Mouse (Mus musculus): Measurements from ENCODE around the gene Wipi1. TPM values are rescaled to one million over a fixed set of nuclear protein-coding genes. Genes with fewer than 3 reads are reported as not detected.

Gene Wipi1
- polyA plus RNA-seq, 1 experiment: 7.0 TPM

DNA sequence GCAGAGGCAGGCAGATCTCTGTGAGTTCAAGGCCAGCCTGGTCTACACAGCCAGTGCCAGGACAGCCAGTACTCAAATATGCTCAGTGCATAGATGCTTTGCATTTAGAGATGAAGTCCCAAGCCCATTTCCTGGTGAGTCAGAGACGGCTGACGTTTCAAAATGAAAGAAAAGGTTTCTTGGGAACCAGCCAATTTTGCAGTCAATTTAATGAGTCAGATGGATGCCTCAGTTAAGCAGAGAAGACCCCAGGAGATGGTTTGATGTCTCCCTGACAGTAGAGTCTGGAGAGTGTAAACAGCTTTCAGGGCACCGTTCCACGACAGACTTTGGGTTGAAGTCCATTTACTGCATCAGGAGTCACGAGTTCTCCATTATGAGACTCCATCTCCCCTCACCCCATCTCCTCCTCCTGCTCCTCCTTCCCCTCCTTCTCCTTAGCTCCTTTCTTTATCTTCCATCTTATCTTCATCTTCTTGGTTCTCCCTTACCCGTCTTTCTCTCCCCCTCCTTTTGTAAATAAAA is 24.2 kb upstream of the Wipi1 start:
- no peak for TF ChIP-seq CTCF (IDR thresholded peaks at IDR 0.05; ENCODE audit: borderline replicate concordance, control insufficient read depth, extremely low read depth, insufficient read depth, low read length, poor library complexity)
- TF ChIP-seq POLR2A (IDR thresholded peaks at IDR 0.05; ENCODE audit: control insufficient read depth, extremely low read depth, insufficient read depth, low read length, poor library complexity): no peak
- no peaks in the 10 kb centered on the region for H3K4me1 ChIP-seq (replicated peaks; ENCODE audit: control insufficient read depth, insufficient read depth, low read length)
- no peaks in the 10 kb centered on the region for H3K36me3 ChIP-seq (ENCODE audit: control insufficient read depth, insufficient read depth, low read length)
- no peaks in the 10 kb centered on the region for H3K27me3 ChIP-seq (ENCODE audit: control insufficient read depth, insufficient read depth, low read length)
- H3K4me3 ChIP-seq (ENCODE audit: control insufficient read depth, insufficient read depth, low read length): no peak overlapping the region
- H3K27ac ChIP-seq (ENCODE audit: control insufficient read depth, insufficient read depth, low read length): no peak overlapping the region
- DNase-seq: no peak
- 72% methylated on average over 6 of the region's 6 CpGs for WGBS

DNA sequence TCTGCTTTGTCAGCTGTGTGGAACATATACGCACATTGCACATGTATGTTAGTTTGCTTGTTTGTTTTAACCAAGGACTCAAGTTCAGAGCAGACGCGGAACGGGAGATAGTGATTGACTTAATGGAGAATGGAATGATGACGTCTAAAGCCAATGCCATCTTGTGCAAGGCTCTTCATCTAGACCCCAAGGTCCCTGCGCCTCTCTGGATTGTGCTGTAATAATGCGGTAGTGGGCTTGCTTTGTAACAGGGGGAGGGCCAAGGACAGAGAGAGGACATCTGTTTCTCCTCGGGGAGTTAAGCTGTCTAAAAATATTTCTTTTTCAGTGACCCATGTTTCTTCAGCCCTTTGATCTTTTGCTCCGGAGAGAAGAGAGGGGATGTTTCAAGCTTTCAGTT is 23.2 kb upstream of the Wipi1 start:
- Histone ChIP-seq H3K4me3 (ENCODE audit: control insufficient read depth, insufficient read depth, low read length) (no peak overlapping the region), H3K27me3 (ENCODE audit: control insufficient read depth, insufficient read depth, low read length) (no peaks in the 10 kb centered on the region), H3K36me3 (ENCODE audit: control insufficient read depth, insufficient read depth, low read length) (no peaks in the 10 kb centered on the region), H3K4me1 (replicated peaks; ENCODE audit: control insufficient read depth, insufficient read depth, low read length) (no peaks in the 10 kb centered on the region), H3K27ac (ENCODE audit: control insufficient read depth, insufficient read depth, low read length) (no peak overlapping the region)
- TF ChIP-seq POLR2A (IDR thresholded peaks at IDR 0.05; ENCODE audit: control insufficient read depth, extremely low read depth, insufficient read depth, low read length, poor library complexity): no peak
- no peak for TF ChIP-seq CTCF (IDR thresholded peaks at IDR 0.05; ENCODE audit: borderline replicate concordance, control insufficient read depth, extremely low read depth, insufficient read depth, low read length, poor library complexity)
- WGBS: 90% methylated on average over 9 of the region's 9 CpGs
- no peak for DNase-seq

DNA sequence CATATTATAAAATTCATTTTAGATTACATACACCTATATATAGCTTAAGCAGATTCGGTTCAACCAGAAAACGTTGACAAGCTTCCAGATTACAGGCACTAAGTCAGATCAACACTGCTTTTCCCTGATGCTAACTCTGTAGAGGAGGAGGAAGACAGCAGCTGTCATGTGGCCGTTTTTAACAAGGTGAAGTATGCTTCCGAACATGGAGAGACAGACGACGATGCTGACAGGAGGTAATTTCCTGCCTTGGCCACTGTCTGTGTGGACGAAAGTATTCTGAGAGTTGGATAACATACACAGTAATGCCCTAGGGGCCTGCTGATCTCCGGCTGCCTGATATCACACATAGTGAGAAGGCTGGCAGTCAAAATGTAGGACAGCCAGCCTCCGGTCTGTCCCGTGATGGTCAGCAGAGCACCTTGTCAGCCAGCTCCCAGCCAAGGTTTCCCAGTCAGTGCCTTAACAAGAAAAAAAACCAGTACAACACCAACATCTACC is 17.3 kb upstream of the Wipi1 start:
- no peak overlapping the region for H3K4me3 ChIP-seq (ENCODE audit: control insufficient read depth, insufficient read depth, low read length)
- no peak for DNase-seq
- H3K4me1 ChIP-seq (replicated peaks; ENCODE audit: control insufficient read depth, insufficient read depth, low read length): no peaks in the 10 kb centered on the region
- no peak for TF ChIP-seq POLR2A (IDR thresholded peaks at IDR 0.05; ENCODE audit: control insufficient read depth, extremely low read depth, insufficient read depth, low read length, poor library complexity)
- no peak for TF ChIP-seq CTCF (IDR thresholded peaks at IDR 0.05; ENCODE audit: borderline replicate concordance, control insufficient read depth, extremely low read depth, insufficient read depth, low read length, poor library complexity)
- no peaks in the 10 kb centered on the region for H3K27me3 ChIP-seq (ENCODE audit: control insufficient read depth, insufficient read depth, low read length)
- H3K27ac ChIP-seq (ENCODE audit: control insufficient read depth, insufficient read depth, low read length): no peak overlapping the region
- WGBS: 92% methylated on average over 10 of the region's 10 CpGs
- no peaks in the 10 kb centered on the region for H3K36me3 ChIP-seq (ENCODE audit: control insufficient read depth, insufficient read depth, low read length)

DNA sequence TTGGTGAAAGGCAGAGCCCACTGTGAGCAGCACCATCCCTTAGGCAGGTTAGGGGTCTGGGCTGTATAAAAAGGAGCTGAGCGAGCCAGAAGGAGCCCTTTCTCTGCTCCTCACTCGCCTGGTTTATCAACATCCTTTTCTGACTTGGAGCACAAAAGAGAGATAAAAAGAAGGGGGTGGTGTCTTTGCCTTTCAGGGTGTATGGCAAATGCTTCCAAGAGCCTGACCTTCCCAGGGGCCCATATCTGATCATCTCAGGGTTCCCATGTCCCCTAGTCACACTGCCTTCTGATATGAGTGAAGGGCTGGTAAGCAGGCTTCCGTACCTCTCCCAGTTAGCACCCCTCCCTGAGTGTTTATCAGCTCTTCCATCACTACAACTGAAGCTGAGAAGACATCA is 16.3 kb upstream of the Wipi1 start:
- Histone ChIP-seq H3K27ac (ENCODE audit: control insufficient read depth, insufficient read depth, low read length) (no peak overlapping the region), H3K36me3 (ENCODE audit: control insufficient read depth, insufficient read depth, low read length) (no peaks in the 10 kb centered on the region), H3K27me3 (ENCODE audit: control insufficient read depth, insufficient read depth, low read length) (no peaks in the 10 kb centered on the region), H3K4me3 (ENCODE audit: control insufficient read depth, insufficient read depth, low read length) (no peak overlapping the region), H3K4me1 (replicated peaks; ENCODE audit: control insufficient read depth, insufficient read depth, low read length) (no peaks in the 10 kb centered on the region)
- 96% methylated on average over 3 of the region's 3 CpGs for WGBS
- no peak for DNase-seq
- no peak for TF ChIP-seq POLR2A (IDR thresholded peaks at IDR 0.05; ENCODE audit: control insufficient read depth, extremely low read depth, insufficient read depth, low read length, poor library complexity)
- no peak for TF ChIP-seq CTCF (IDR thresholded peaks at IDR 0.05; ENCODE audit: borderline replicate concordance, control insufficient read depth, extremely low read depth, insufficient read depth, low read length, poor library complexity)

DNA sequence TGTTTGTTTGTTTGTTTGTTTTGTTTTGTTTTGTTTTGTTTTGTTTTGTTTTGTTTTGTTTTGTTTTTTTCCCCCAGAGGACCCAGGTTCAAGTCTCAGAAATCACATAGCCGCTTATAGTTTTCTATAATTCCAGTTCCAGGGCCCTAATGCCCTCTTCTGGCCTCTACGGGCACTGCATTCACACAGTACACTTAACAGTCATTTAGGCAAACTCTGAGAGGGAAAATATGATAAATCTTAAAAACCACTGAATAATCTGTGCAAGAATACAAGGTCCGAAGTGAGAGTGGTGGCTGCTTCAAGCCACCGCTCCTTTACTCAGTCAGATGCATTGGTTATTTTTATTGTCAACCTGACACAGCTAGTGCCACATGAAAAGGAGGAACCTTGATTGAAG is 15.9 kb upstream of the Wipi1 start:
- WGBS: 92% methylated on average over 4 of the region's 4 CpGs
- H3K27ac ChIP-seq (ENCODE audit: control insufficient read depth, insufficient read depth, low read length): no peak overlapping the region
- TF ChIP-seq POLR2A (IDR thresholded peaks at IDR 0.05; ENCODE audit: control insufficient read depth, extremely low read depth, insufficient read depth, low read length, poor library complexity): no peak
- no peak for TF ChIP-seq CTCF (IDR thresholded peaks at IDR 0.05; ENCODE audit: borderline replicate concordance, control insufficient read depth, extremely low read depth, insufficient read depth, low read length, poor library complexity)

DNA sequence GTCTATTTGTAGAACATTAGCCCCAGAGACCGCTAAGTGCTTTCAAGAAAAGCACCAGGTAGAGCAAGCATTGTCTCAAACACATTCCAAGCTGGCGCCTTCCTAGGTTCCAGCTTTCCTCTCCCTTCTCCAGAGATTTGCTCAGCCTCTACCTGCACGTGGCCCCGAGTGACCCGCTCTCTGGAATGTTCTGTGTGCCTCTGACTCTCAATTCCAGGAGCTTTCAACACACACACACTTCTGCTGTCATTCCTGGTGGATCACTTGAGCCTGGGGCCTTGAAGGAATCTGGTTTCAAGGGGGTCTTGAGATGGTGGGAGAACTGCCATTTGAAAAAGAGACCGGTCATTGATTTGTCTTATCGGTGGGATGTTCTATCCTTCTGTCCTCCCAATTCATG is 11.5 kb upstream of the Wipi1 start:
- DNase-seq: no peak
- WGBS: 94% methylated on average over 7 of the region's 7 CpGs
- TF ChIP-seq CTCF (IDR thresholded peaks at IDR 0.05; ENCODE audit: borderline replicate concordance, control insufficient read depth, extremely low read depth, insufficient read depth, low read length, poor library complexity) (no peak), POLR2A (IDR thresholded peaks at IDR 0.05; ENCODE audit: control insufficient read depth, extremely low read depth, insufficient read depth, low read length, poor library complexity) (no peak)
- Histone ChIP-seq H3K27me3 (ENCODE audit: control insufficient read depth, insufficient read depth, low read length) (no peaks in the 10 kb centered on the region), H3K4me3 (ENCODE audit: control insufficient read depth, insufficient read depth, low read length) (no peak overlapping the region), H3K27ac (ENCODE audit: control insufficient read depth, insufficient read depth, low read length) (no peak overlapping the region), H3K4me1 (replicated peaks; ENCODE audit: control insufficient read depth, insufficient read depth, low read length) (peaks cover 4% of the 10 kb centered on the region), H3K36me3 (ENCODE audit: control insufficient read depth, insufficient read depth, low read length) (no peaks in the 10 kb centered on the region)

More for the DNA sequence above, 15.9 kb upstream of the Wipi1 start:
- H3K4me3 ChIP-seq (ENCODE audit: control insufficient read depth, insufficient read depth, low read length): no peak overlapping the region
- DNase-seq: peak; percentile 23
- peaks cover 1% of the 10 kb centered on the region for H3K4me1 ChIP-seq (replicated peaks; ENCODE audit: control insufficient read depth, insufficient read depth, low read length)
- no peaks in the 10 kb centered on the region for H3K27me3 ChIP-seq (ENCODE audit: control insufficient read depth, insufficient read depth, low read length)
- no peaks in the 10 kb centered on the region for H3K36me3 ChIP-seq (ENCODE audit: control insufficient read depth, insufficient read depth, low read length)
